Mouse (Mus musculus): ENCODE measurements around the gene Nppc. TPM values are rescaled to one million over a fixed set of nuclear protein-coding genes. Genes with fewer than 3 reads are reported as not detected.

Nppc gene
- polyA plus RNA-seq, 1 experiment, result 0.09 TPM

GRCm38 (mm10) chr1:86633840-86634750, 36.3 kb downstream of the Nppc start:
- Histone ChIP-seq H3K27ac (ENCODE audit: insufficient read depth, low read depth, low read length) (no peak overlapping the region), H3K4me1 (ENCODE audit: control insufficient read depth, insufficient read depth, low read length) (no peaks in the 10 kb centered on the region), H3K27me3 (replicated peaks; ENCODE audit: control insufficient read depth, insufficient read depth, low read length) (no peaks in the 10 kb centered on the region), H3K4me3 (ENCODE audit: insufficient read depth, low read depth, low read length) (no peak overlapping the region), H3K36me3 (ENCODE audit: control insufficient read depth, insufficient read depth, low read length) (no peaks in the 10 kb centered on the region)
- TF ChIP-seq CTCF (conservative IDR thresholded peaks at IDR 0.05; ENCODE audit: insufficient read depth, insufficient read length, low read depth, low read length), result no peak
- no peak for DNase-seq
- WGBS, result 78% methylated on average over 7 of the region's 7 CpGs

DNA sequence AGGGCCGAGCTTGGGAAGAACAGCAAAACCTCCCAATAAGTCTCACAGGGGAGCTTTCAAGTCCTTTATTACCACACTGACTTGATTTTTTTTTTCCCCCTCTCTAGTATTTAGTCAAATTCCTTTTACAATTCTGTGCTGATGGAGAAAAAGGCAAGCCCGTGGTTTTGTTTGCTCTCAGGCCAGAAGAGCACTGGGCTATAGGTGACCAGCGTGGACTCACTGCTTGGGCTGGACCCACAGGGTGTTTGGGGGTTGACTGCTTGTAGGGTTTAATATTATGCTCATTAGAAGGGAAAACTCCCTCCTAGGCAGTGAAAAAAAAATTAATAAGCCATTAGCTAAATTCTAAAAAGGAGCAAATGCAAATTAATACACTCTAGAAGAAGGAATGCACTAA, 36.9 kb downstream of the Nppc start:
- no peak overlapping the region for H3K27ac ChIP-seq (ENCODE audit: insufficient read depth, low read depth, low read length)

DNA sequence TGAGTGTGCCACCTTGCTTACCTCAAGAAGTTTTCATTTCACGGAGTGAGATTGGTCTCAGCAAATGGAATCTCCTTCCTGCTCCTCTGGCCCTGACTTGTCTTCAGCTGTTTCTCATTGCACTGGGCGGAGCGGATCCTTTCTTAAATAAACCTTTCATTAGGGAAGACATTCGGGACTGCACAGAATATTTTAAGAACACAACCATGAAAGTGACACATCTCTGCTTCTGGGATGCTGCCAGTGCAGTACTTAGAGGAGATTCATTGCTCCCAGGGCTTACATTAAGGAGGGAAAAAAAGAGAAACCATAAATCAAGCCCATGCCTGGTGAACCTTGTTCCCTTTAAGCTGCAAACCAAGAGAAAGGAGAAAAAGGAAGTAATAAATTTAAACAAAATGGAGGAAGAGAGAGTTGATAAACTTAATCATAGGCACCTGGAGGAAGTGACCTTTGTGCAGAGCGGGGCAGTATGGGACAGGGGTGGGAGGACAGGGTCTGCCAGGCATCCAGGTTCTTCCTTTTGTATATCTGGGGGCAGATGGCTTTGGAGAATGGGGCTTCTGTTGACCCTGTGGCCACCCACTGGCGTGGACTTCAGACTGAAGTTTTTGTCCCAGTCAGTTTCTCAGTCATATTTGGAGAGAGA, 37.5 kb downstream of the Nppc start:
- Histone ChIP-seq H3K4me3 (ENCODE audit: insufficient read depth, low read depth, low read length) (no peak overlapping the region), H3K36me3 (ENCODE audit: control insufficient read depth, insufficient read depth, low read length) (no peaks in the 10 kb centered on the region), H3K27ac (ENCODE audit: insufficient read depth, low read depth, low read length) (no peak overlapping the region), H3K27me3 (replicated peaks; ENCODE audit: control insufficient read depth, insufficient read depth, low read length) (no peaks in the 10 kb centered on the region), H3K4me1 (ENCODE audit: control insufficient read depth, insufficient read depth, low read length) (no peaks in the 10 kb centered on the region)
- TF ChIP-seq CTCF (conservative IDR thresholded peaks at IDR 0.05; ENCODE audit: insufficient read depth, insufficient read length, low read depth, low read length), result no peak
- TF ChIP-seq POLR2A (IDR thresholded peaks at IDR 0.05; ENCODE audit: low read depth, low read length), result no peak
- DNase-seq, result no peak
- 49% methylated on average over 6 of the region's 6 CpGs for WGBS

More for the DNA sequence above, 36.9 kb downstream of the Nppc start:
- no peak for DNase-seq
- Histone ChIP-seq H3K4me1 (ENCODE audit: control insufficient read depth, insufficient read depth, low read length) (no peaks in the 10 kb centered on the region), H3K27me3 (replicated peaks; ENCODE audit: control insufficient read depth, insufficient read depth, low read length) (no peaks in the 10 kb centered on the region), H3K4me3 (ENCODE audit: insufficient read depth, low read depth, low read length) (no peak overlapping the region), H3K36me3 (ENCODE audit: control insufficient read depth, insufficient read depth, low read length) (no peaks in the 10 kb centered on the region)
- TF ChIP-seq POLR2A (IDR thresholded peaks at IDR 0.05; ENCODE audit: low read depth, low read length) (no peak), CTCF (conservative IDR thresholded peaks at IDR 0.05; ENCODE audit: insufficient read depth, insufficient read length, low read depth, low read length) (no peak)
- WGBS, result 43% methylated on average over 3 of the region's 3 CpGs

DNA sequence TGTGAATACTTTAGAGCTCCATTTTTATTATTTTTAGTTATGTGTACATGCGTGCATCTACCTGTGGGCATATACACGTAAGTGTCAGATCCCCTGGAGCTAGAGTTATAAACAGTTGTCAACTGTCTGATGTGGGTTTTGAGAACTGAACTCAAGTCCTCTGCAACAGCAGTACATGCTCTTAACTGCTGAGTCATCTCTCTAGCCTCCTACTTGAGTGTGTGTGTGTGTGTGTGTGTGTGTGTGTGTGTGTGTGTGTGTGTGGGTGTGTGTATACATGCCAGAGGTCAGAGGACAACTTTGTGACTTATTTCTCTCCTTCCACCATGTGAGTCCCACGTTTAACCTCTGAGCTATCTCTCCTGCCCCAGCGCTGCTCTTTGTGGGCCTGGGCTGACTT, 39.8 kb downstream of the Nppc start:
- TF ChIP-seq CTCF (conservative IDR thresholded peaks at IDR 0.05; ENCODE audit: insufficient read depth, insufficient read length, low read depth, low read length), result no peak
- no peak for TF ChIP-seq POLR2A (IDR thresholded peaks at IDR 0.05; ENCODE audit: low read depth, low read length)
- H3K27ac ChIP-seq (ENCODE audit: insufficient read depth, low read depth, low read length), result no peak overlapping the region
- WGBS, result 73% methylated on average over 4 of the region's 4 CpGs
- H3K27me3 ChIP-seq (replicated peaks; ENCODE audit: control insufficient read depth, insufficient read depth, low read length), result no peaks in the 10 kb centered on the region
- no peak for DNase-seq
- H3K36me3 ChIP-seq (ENCODE audit: control insufficient read depth, insufficient read depth, low read length), result no peaks in the 10 kb centered on the region
- H3K4me3 ChIP-seq (ENCODE audit: insufficient read depth, low read depth, low read length), result no peak overlapping the region
- H3K4me1 ChIP-seq (ENCODE audit: control insufficient read depth, insufficient read depth, low read length), result no peaks in the 10 kb centered on the region

DNA sequence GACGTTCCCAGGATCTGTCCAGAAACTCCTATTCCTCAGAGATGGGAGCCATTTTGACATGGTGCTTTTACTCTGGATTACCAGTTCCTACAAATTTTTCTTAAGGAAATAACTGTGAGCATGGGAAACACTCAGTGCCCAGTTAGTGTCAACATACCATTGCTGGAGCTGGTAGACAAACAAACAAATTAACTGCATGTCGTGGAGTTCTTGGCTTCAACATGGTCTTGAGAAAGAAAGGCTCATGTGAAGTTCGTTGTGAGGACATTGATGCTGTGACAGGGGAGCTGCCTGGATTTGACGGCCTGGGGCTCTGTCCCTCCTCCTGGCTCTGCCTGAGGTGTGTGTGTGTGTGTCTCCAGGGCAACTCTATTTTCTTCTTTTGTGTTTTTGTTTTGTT, 40.4 kb downstream of the Nppc start:
- TF ChIP-seq POLR2A (IDR thresholded peaks at IDR 0.05; ENCODE audit: low read depth, low read length) (no peak), CTCF (conservative IDR thresholded peaks at IDR 0.05; ENCODE audit: insufficient read depth, insufficient read length, low read depth, low read length) (no peak)
- Histone ChIP-seq H3K4me1 (ENCODE audit: control insufficient read depth, insufficient read depth, low read length) (no peaks in the 10 kb centered on the region), H3K4me3 (ENCODE audit: insufficient read depth, low read depth, low read length) (no peak overlapping the region), H3K27ac (ENCODE audit: insufficient read depth, low read depth, low read length) (no peak overlapping the region), H3K27me3 (replicated peaks; ENCODE audit: control insufficient read depth, insufficient read depth, low read length) (no peaks in the 10 kb centered on the region), H3K36me3 (ENCODE audit: control insufficient read depth, insufficient read depth, low read length) (no peaks in the 10 kb centered on the region)
- 64% methylated on average over 4 of the region's 4 CpGs for WGBS
- DNase-seq, result no peak

DNA sequence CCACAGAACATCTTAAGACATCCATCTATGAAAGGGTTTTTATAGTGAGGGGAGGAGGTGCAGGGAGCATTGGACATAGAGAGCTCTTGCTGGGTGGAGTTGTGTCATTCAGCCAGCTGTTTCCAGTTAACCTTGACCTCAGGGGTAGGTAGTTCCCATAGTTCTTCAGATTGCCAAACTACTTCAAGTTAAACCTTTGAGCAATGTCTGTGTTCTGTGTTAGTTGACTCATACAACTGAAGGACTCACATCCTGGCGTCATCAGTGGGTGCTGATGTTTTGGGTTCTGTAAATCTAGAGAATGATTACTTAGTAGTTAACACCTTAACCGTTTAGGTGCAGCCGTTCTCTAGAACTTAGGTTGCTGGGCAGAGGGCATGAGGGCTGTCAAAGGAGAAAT, 42.1 kb downstream of the Nppc start:
- TF ChIP-seq POLR2A (IDR thresholded peaks at IDR 0.05; ENCODE audit: low read depth, low read length) (no peak), CTCF (conservative IDR thresholded peaks at IDR 0.05; ENCODE audit: insufficient read depth, insufficient read length, low read depth, low read length) (no peak)
- 50% methylated on average over 3 of the region's 3 CpGs for WGBS
- DNase-seq, result peak; percentile 65
- peak overlapping the region; percentile 55; the same call in 1 of the 2 replicates for H3K27ac ChIP-seq (ENCODE audit: insufficient read depth, low read depth, low read length)
- no peaks in the 10 kb centered on the region for H3K4me1 ChIP-seq (ENCODE audit: control insufficient read depth, insufficient read depth, low read length)
- H3K4me3 ChIP-seq (ENCODE audit: insufficient read depth, low read depth, low read length), result no peak overlapping the region
- H3K27me3 ChIP-seq (replicated peaks; ENCODE audit: control insufficient read depth, insufficient read depth, low read length), result no peaks in the 10 kb centered on the region
- no peaks in the 10 kb centered on the region for H3K36me3 ChIP-seq (ENCODE audit: control insufficient read depth, insufficient read depth, low read length)
